Mouse (Mus musculus) lung, postnatal 0 days (tissue): ENCODE measurements at regions not wholly inside any gene's neighbourhood (a gene's known extent, or its start where the extent isn't known, plus 50 kb on each side); places are given as distances from the start of the nearest gene placed in this dataset.

Source experiments
- CTCF ChIP-seq: IDR thresholded peaks from 2 replicates; pipeline ENCODE4 v1.5.1; 2016; ENCODE audit warnings: antibody characterized with exemption, mild to moderate bottlenecking
- EP300 ChIP-seq: IDR thresholded peaks from 2 replicates; pipeline ENCODE4 v1.6.1; 2016; ENCODE audit warnings: antibody characterized with exemption, mild to moderate bottlenecking, control low read depth

DNA sequence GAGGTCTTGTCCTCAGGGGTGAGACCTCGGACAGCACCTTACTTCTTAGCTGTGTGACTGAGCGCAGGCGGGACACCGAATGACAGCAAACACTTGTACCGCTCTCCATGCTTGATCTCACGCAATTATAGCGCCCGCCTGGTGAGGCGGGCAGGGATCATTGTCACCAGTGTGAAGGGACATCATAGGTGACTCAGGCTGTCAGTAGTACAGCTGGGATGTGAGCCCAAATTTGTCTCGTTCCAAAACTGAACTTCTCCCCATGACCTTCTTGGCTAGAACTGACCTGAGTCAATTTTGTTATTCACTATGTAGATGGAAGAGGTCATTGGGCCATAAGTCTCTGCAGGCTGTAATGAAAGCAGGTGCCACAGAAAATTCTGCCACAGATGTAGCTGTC, 104.1 kb upstream of the Rad23b start:
- TF ChIP-seq CTCF (no peak), EP300 (no peak)
